In the genomic region with DNA sequence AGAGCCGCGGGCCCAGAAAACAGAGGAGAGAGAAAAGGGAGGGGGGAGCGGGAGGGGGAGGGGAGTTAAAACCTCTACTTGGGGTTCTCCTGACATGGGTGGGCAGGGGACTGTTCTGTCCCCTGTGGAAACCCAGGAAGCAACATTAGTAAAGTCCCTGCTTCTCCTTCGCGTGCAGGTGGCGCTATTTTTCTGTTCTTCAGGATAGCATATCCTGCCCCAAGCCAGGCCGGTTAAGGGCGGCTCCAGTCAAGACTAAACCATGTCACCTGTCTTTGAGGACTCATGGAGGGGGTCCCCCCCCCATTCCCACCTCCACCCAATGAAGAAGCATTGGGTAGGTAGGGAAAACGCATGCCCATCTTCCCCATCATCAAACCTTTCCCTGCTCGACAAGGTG, we compare ENCODE assay signal across 10 mouse cellular contexts.
DNase-seq lines count a peak whose midpoint lies in the region; ATAC-seq and TF ChIP-seq lines count a peak whose summit lies in the region.
"Had no signal": no experiment of that assay in that cellular context is flagged by ENCODE, and none has a peak within 500 bp of the region (broad histone marks: within the 10 kb centered on the region; RNA-seq: fewer than 3 reads in every experiment).

No protein-coding gene starts in this region.

- no peaks in the 10 kb centered on the region for H3K4me1 ChIP-seq in kidney, adult 2 months (ENCODE audit: control insufficient read depth, insufficient read depth, low read length)
- H3K4me1 ChIP-seq in midbrain, embryonic 14.5 days (ENCODE audit: control insufficient read depth, insufficient read depth, low read length): no peaks in the 10 kb centered on the region
- 0 out of 2 replicates have a peak, but pooled peaks cover 9% of the 10 kb centered on the region for H3K4me1 ChIP-seq in midbrain, embryonic 15.5 days

- H3K36me3 ChIP-seq in kidney, adult 2 months (ENCODE audit: control insufficient read depth, insufficient read depth, low read length): no peaks in the 10 kb centered on the region
- no peaks in the 10 kb centered on the region for H3K36me3 ChIP-seq in midbrain, embryonic 14.5 days (ENCODE audit: control insufficient read depth, insufficient read depth, low read length)
- no peaks in the 10 kb centered on the region for H3K36me3 ChIP-seq in midbrain, embryonic 15.5 days (replicated peaks)
- peaks cover 18% of the 10 kb centered on the region for H3K36me3 ChIP-seq in splenic B cell, adult 2 months (ENCODE audit: control insufficient read depth, insufficient read depth, low read length, poor library complexity, severe bottlenecking)

- 42% methylated on average over 10 of the region's 10 CpGs for WGBS in kidney, adult 2 months
- WGBS in midbrain, embryonic 14.5 days: 55% methylated on average over 10 of the region's 10 CpGs
- 48% methylated on average over 10 of the region's 10 CpGs for WGBS in midbrain, embryonic 15.5 days

- ATAC-seq in midbrain, embryonic 14.5 days (ENCODE audit: low FRiP score, low TSS enrichment): no peak
- ATAC-seq in midbrain, embryonic 15.5 days (replicated peaks): no peak
- ATAC-seq: hindbrain, embryonic 16.5 days had no signal

- TF ChIP-seq CTCF in kidney, adult 2 months (conservative IDR thresholded peaks at IDR 0.05; ENCODE audit: insufficient read depth, insufficient read length, low read depth, low read length): peak; percentile 30; the same call in 1 of the 2 replicates

- H3K9me3 ChIP-seq in midbrain, embryonic 14.5 days (ENCODE audit: control insufficient read depth, low read length): no peaks in the 10 kb centered on the region
- H3K9me3 ChIP-seq in midbrain, embryonic 15.5 days: no peaks in the 10 kb centered on the region

- TF ChIP-seq POLR2A in kidney, adult 2 months (IDR thresholded peaks at IDR 0.05; ENCODE audit: low read depth, low read length): no peak

- H3K27ac ChIP-seq in kidney, adult 2 months (ENCODE audit: insufficient read depth, low read depth, low read length): no peak overlapping the region
- no peak overlapping the region for H3K27ac ChIP-seq in midbrain, embryonic 14.5 days (replicated peaks; ENCODE audit: low read depth, low read length)
- H3K27ac ChIP-seq in midbrain, embryonic 15.5 days: no peak overlapping the region

- H3K9ac ChIP-seq in midbrain, embryonic 14.5 days (replicated peaks; ENCODE audit: low read length): no peak overlapping the region
- H3K9ac ChIP-seq in midbrain, embryonic 15.5 days: no peak overlapping the region

- peak; percentile 12 for DNase-seq in adrenal gland, postnatal 14 days
- DNase-seq in adrenal gland, postnatal 25 days: no peak
- no peak for DNase-seq in kidney, adult 2 months
- DNase-seq in kidney, adult 9 months: no peak
- peak; percentile 49 for DNase-seq in midbrain, embryonic 14.5 days
- peak; percentile 38 for DNase-seq in splenic B cell, adult 2 months (ENCODE audit: low read depth, low spot score)
- DNase-seq in cerebellum, adult 11 months: no peak

- H3K27me3 ChIP-seq in kidney, adult 2 months (replicated peaks; ENCODE audit: control insufficient read depth, insufficient read depth, low read length): no peaks in the 10 kb centered on the region; the same call in 1 of the 2 replicates
- no peaks in the 10 kb centered on the region for H3K27me3 ChIP-seq in midbrain, embryonic 14.5 days (ENCODE audit: control insufficient read depth, insufficient read depth, low read length)
- no peaks in the 10 kb centered on the region for H3K27me3 ChIP-seq in midbrain, embryonic 15.5 days (replicated peaks)
- H3K27me3 ChIP-seq in splenic B cell, adult 2 months (ENCODE audit: control insufficient read depth, insufficient read depth, low read length, poor library complexity, severe bottlenecking): no peaks in the 10 kb centered on the region

- no peak overlapping the region for H3K4me2 ChIP-seq in midbrain, embryonic 14.5 days (ENCODE audit: low read length)
- no peak overlapping the region for H3K4me2 ChIP-seq in midbrain, embryonic 15.5 days
- H3K4me2 ChIP-seq: midbrain, embryonic 11.5 days had no signal

- H3K4me3 ChIP-seq in kidney, adult 2 months (ENCODE audit: insufficient read depth, low read depth, low read length): no peak overlapping the region
- H3K4me3 ChIP-seq in midbrain, embryonic 14.5 days (replicated peaks; ENCODE audit: low read depth, low read length): no peak overlapping the region
- no peak overlapping the region for H3K4me3 ChIP-seq in midbrain, embryonic 15.5 days

Comparison
In these comparisons a context has a peak if more than half of its experiments do, and no peak if none do; other contexts are left out.
1. DNase-seq: peak in adrenal gland, postnatal 14 days (single experiment), midbrain, embryonic 14.5 days (single experiment) and splenic B cell, adult 2 months (single experiment); none in adrenal gland, postnatal 25 days (single experiment), kidney, adult 2 months (single experiment), kidney, adult 9 months (single experiment) and cerebellum, adult 11 months (single experiment).